Mouse (Mus musculus): Measurements from ENCODE around the gene Ifna4. TPM values are rescaled to one million over a fixed set of nuclear protein-coding genes. Genes with fewer than 3 reads are reported as not detected.

The Ifna4 gene
- polyA plus RNA-seq, 1 experiment from 2014 or later, result not detected

GRCm38 (mm10) chr4:88875435-88876095 lies 33.9 kb downstream of the Ifna4 start:
- 0 out of 2 replicates have a peak, but pooled peaks cover 5% of the 10 kb centered on the region for H3K27me3 ChIP-seq (replicated peaks; ENCODE audit: control insufficient read depth, insufficient read depth, low read length)
- H3K9ac ChIP-seq (ENCODE audit: low read depth, low read length), result no peak overlapping the region
- DNase-seq (ENCODE audit: low spot score) (no peak), ATAC-seq (ENCODE audit: low read depth) (no peak)
- no peak overlapping the region for H3K27ac ChIP-seq (replicated peaks; ENCODE audit: low read depth, low read length)
- H3K4me3 ChIP-seq (ENCODE audit: low read depth, low read length), result no peak overlapping the region
- H3K9me3 ChIP-seq (ENCODE audit: control insufficient read depth, low read length), result no peaks in the 10 kb centered on the region
- no peak overlapping the region for H3K4me2 ChIP-seq (ENCODE audit: low read depth, low read length)
- no peaks in the 10 kb centered on the region for H3K36me3 ChIP-seq (ENCODE audit: control insufficient read depth, insufficient read depth, low read length)
- 62% methylated on average over 4 of the region's 4 CpGs for WGBS
- 0 out of 2 replicates have a peak, but pooled peaks cover 3% of the 10 kb centered on the region for H3K4me1 ChIP-seq (ENCODE audit: control insufficient read depth, insufficient read depth, low read length)

GRCm38 (mm10) chr4:88876520-88876919 lies 34.9 kb downstream of the Ifna4 start:
- Histone ChIP-seq H3K36me3 (ENCODE audit: control insufficient read depth, insufficient read depth, low read length) (no peaks in the 10 kb centered on the region), H3K27ac (replicated peaks; ENCODE audit: low read depth, low read length) (no peak overlapping the region), H3K4me1 (ENCODE audit: control insufficient read depth, insufficient read depth, low read length) (0 out of 2 replicates have a peak, but pooled peaks cover 3% of the 10 kb centered on the region), H3K4me3 (ENCODE audit: low read depth, low read length) (no peak overlapping the region), H3K27me3 (replicated peaks; ENCODE audit: control insufficient read depth, insufficient read depth, low read length) (0 out of 2 replicates have a peak, but pooled peaks cover 4% of the 10 kb centered on the region), H3K4me2 (ENCODE audit: low read depth, low read length) (no peak overlapping the region), H3K9me3 (ENCODE audit: control insufficient read depth, low read length) (no peaks in the 10 kb centered on the region), H3K9ac (ENCODE audit: low read depth, low read length) (no peak overlapping the region)
- no peak for DNase-seq (ENCODE audit: low spot score)
- no peak for ATAC-seq (ENCODE audit: low read depth)
- WGBS, result 75% methylated on average over 4 of the region's 4 CpGs

GRCm38 (mm10) chr4:88878246-88878645 lies 36.6 kb downstream of the Ifna4 start:
- Histone ChIP-seq H3K36me3 (ENCODE audit: control insufficient read depth, insufficient read depth, low read length) (no peaks in the 10 kb centered on the region), H3K4me2 (ENCODE audit: low read depth, low read length) (no peak overlapping the region), H3K4me1 (ENCODE audit: control insufficient read depth, insufficient read depth, low read length) (0 out of 2 replicates have a peak, but pooled peaks cover 3% of the 10 kb centered on the region), H3K27me3 (replicated peaks; ENCODE audit: control insufficient read depth, insufficient read depth, low read length) (no peaks in the 10 kb centered on the region), H3K9me3 (ENCODE audit: control insufficient read depth, low read length) (no peaks in the 10 kb centered on the region), H3K27ac (replicated peaks; ENCODE audit: low read depth, low read length) (no peak overlapping the region), H3K9ac (ENCODE audit: low read depth, low read length) (no peak overlapping the region), H3K4me3 (ENCODE audit: low read depth, low read length) (no peak overlapping the region)
- ATAC-seq (ENCODE audit: low read depth) (no peak), DNase-seq (ENCODE audit: low spot score) (no peak)
- 43% methylated on average over 10 of the region's 10 CpGs for WGBS

- Histone ChIP-seq H3K27ac (replicated peaks; ENCODE audit: low read depth, low read length) (no peak overlapping the region), H3K27me3 (replicated peaks; ENCODE audit: control insufficient read depth, insufficient read depth, low read length) (no peaks in the 10 kb centered on the region), H3K36me3 (ENCODE audit: control insufficient read depth, insufficient read depth, low read length) (no peaks in the 10 kb centered on the region), H3K9ac (ENCODE audit: low read depth, low read length) (no peak overlapping the region), H3K9me3 (ENCODE audit: control insufficient read depth, low read length) (no peaks in the 10 kb centered on the region), H3K4me1 (ENCODE audit: control insufficient read depth, insufficient read depth, low read length) (0 out of 2 replicates have a peak, but pooled peaks cover 3% of the 10 kb centered on the region), H3K4me3 (ENCODE audit: low read depth, low read length) (no peak overlapping the region), H3K4me2 (ENCODE audit: low read depth, low read length) (no peak overlapping the region)
- DNase-seq (ENCODE audit: low spot score) (no peak), ATAC-seq (ENCODE audit: low read depth) (no peak)
- WGBS, result 73% methylated on average over 4 of the region's 4 CpGs
These were observed 37.1 kb downstream of the Ifna4 start for GRCm38 (mm10) chr4:88878772-88879171.

GRCm38 (mm10) chr4:88880101-88880500 lies 38.4 kb downstream of the Ifna4 start, which contains the start of gene Ifne:
Gene Ifne (minus strand): TSS chr4:88880201.
- Histone ChIP-seq H3K4me3 (ENCODE audit: low read depth, low read length) (no peak within 1 kb of the TSS), H3K27ac (replicated peaks; ENCODE audit: low read depth, low read length) (no peak within 1 kb of the TSS)

GRCm38 (mm10) chr4:88888236-88888635 lies 46.6 kb downstream of the Ifna4 start:
- Histone ChIP-seq H3K9ac (ENCODE audit: low read depth, low read length) (no peak overlapping the region), H3K4me3 (ENCODE audit: low read depth, low read length) (no peak overlapping the region), H3K27me3 (replicated peaks; ENCODE audit: control insufficient read depth, insufficient read depth, low read length) (no peaks in the 10 kb centered on the region), H3K27ac (replicated peaks; ENCODE audit: low read depth, low read length) (no peak overlapping the region), H3K9me3 (ENCODE audit: control insufficient read depth, low read length) (no peaks in the 10 kb centered on the region), H3K4me2 (ENCODE audit: low read depth, low read length) (no peak overlapping the region), H3K4me1 (ENCODE audit: control insufficient read depth, insufficient read depth, low read length) (no peaks in the 10 kb centered on the region), H3K36me3 (ENCODE audit: control insufficient read depth, insufficient read depth, low read length) (no peaks in the 10 kb centered on the region)
- ATAC-seq (ENCODE audit: low read depth) (no peak), DNase-seq (ENCODE audit: low spot score) (no peak)

More at GRCm38 (mm10) chr4:88880101-88880500, 38.4 kb downstream of the Ifna4 start, which contains the start of gene Ifne:
- H3K9me3 ChIP-seq (ENCODE audit: control insufficient read depth, low read length), result no peaks in the 10 kb centered on the region
- H3K36me3 ChIP-seq (ENCODE audit: control insufficient read depth, insufficient read depth, low read length), result no peaks in the 10 kb centered on the region
- H3K4me2 ChIP-seq (ENCODE audit: low read depth, low read length), result no peak within 1 kb of the TSS
- no peak for ATAC-seq (ENCODE audit: low read depth)
- H3K4me1 ChIP-seq (ENCODE audit: control insufficient read depth, insufficient read depth, low read length), result 0 out of 2 replicates have a peak, but pooled peaks cover 3% of the 10 kb centered on the region
- WGBS, result 86% methylated on average over 8 of the region's 8 CpGs
- H3K9ac ChIP-seq (ENCODE audit: low read depth, low read length), result no peak within 1 kb of the TSS
- H3K27me3 ChIP-seq (replicated peaks; ENCODE audit: control insufficient read depth, insufficient read depth, low read length), result no peaks in the 10 kb centered on the region
- DNase-seq (ENCODE audit: low spot score), result no peak

Other genes starting within 250 kb of the Ifna4 start
- not detected in 2 replicates for gene Ifna9, start 249.5 kb upstream of the Ifna4 start, polyA plus RNA-seq (2014; fragmentation: Nextera tagmentation; extraction: Ambion mirVana)
- gene Ifna12, start 238.5 kb upstream of the Ifna4 start, polyA plus RNA-seq (2014; fragmentation: Nextera tagmentation; extraction: Ambion mirVana), result not detected in 2 replicates
- gene C87499, start 207.4 kb upstream of the Ifna4 start, polyA plus RNA-seq (2014; fragmentation: Nextera tagmentation; extraction: Ambion mirVana), result not detected in 2 replicates
- gene Ifna13, start 197.4 kb upstream of the Ifna4 start, polyA plus RNA-seq (2014; fragmentation: Nextera tagmentation; extraction: Ambion mirVana), result not detected in 2 replicates
- not detected in 2 replicates for gene Ifna16, start 164.9 kb upstream of the Ifna4 start, polyA plus RNA-seq (2014; fragmentation: Nextera tagmentation; extraction: Ambion mirVana)
- gene Ifna2, start 157.9 kb upstream of the Ifna4 start, polyA plus RNA-seq (2014; fragmentation: Nextera tagmentation; extraction: Ambion mirVana), result not detected in 2 replicates
- gene Ifnab, start 150.5 kb upstream of the Ifna4 start, polyA plus RNA-seq (2014; fragmentation: Nextera tagmentation; extraction: Ambion mirVana), result not detected in 2 replicates
- 1.2 and 2.0 TPM in 2 replicates for gene Gm26566, start 120.1 kb upstream of the Ifna4 start, polyA plus RNA-seq (2014; fragmentation: Nextera tagmentation; extraction: Ambion mirVana)
- gene Klhl9, start 119.4 kb upstream of the Ifna4 start, polyA plus RNA-seq (2014; fragmentation: Nextera tagmentation; extraction: Ambion mirVana), result 126 and 129 TPM in 2 replicates
- gene Gm13271, start 87.0 kb upstream of the Ifna4 start, polyA plus RNA-seq (2014; fragmentation: Nextera tagmentation; extraction: Ambion mirVana), result not detected in 2 replicates
- 0.17 and 0.28 TPM in 2 replicates for gene Gm13283, start 81.7 kb upstream of the Ifna4 start, polyA plus RNA-seq (2014; fragmentation: Nextera tagmentation; extraction: Ambion mirVana)
- gene Gm13290, start 68.0 kb upstream of the Ifna4 start, polyA plus RNA-seq (2014; fragmentation: Nextera tagmentation; extraction: Ambion mirVana), result 0.48 TPM in 1 of 2 replicates, not detected in the other
- not detected in 2 replicates for gene Gm13289, start 64.9 kb upstream of the Ifna4 start, polyA plus RNA-seq (2014; fragmentation: Nextera tagmentation; extraction: Ambion mirVana)
- gene Gm13272, start 62.0 kb upstream of the Ifna4 start, polyA plus RNA-seq (2014; fragmentation: Nextera tagmentation; extraction: Ambion mirVana), result not detected in 2 replicates
- 0.16 and 0.31 TPM in 2 replicates for gene Ifnz, start 59.7 kb upstream of the Ifna4 start, polyA plus RNA-seq (2014; fragmentation: Nextera tagmentation; extraction: Ambion mirVana)
- gene Gm13276, start 56.2 kb upstream of the Ifna4 start, polyA plus RNA-seq (2014; fragmentation: Nextera tagmentation; extraction: Ambion mirVana), result not detected in 2 replicates
- gene Gm13277, start 53.2 kb upstream of the Ifna4 start, polyA plus RNA-seq (2014; fragmentation: Nextera tagmentation; extraction: Ambion mirVana), result not detected in 2 replicates
- not detected in 2 replicates for gene Gm13278, start 50.3 kb upstream of the Ifna4 start, polyA plus RNA-seq (2014; fragmentation: Nextera tagmentation; extraction: Ambion mirVana)
- gene Gm13275, start 47.4 kb upstream of the Ifna4 start, polyA plus RNA-seq (2014; fragmentation: Nextera tagmentation; extraction: Ambion mirVana), result not detected in 2 replicates
- gene Gm13279, start 44.5 kb upstream of the Ifna4 start, polyA plus RNA-seq (2014; fragmentation: Nextera tagmentation; extraction: Ambion mirVana), result not detected in 2 replicates
- gene Gm13285, start 42.2 kb upstream of the Ifna4 start, polyA plus RNA-seq (2014; fragmentation: Nextera tagmentation; extraction: Ambion mirVana), result 0.67 and 0.74 TPM in 2 replicates
- gene Gm13287, start 38.6 kb upstream of the Ifna4 start, polyA plus RNA-seq (2014; fragmentation: Nextera tagmentation; extraction: Ambion mirVana), result 0.54 TPM in 1 of 2 replicates, not detected in the other
- gene Gm13288, start 36.3 kb upstream of the Ifna4 start, polyA plus RNA-seq (2014; fragmentation: Nextera tagmentation; extraction: Ambion mirVana), result 0.21 TPM in 1 of 2 replicates, not detected in the other
- gene Ifna7, start 25.6 kb upstream of the Ifna4 start, polyA plus RNA-seq (2014; fragmentation: Nextera tagmentation; extraction: Ambion mirVana), result not detected in 2 replicates
- gene Ifna11, start 21.9 kb upstream of the Ifna4 start, polyA plus RNA-seq (2014; fragmentation: Nextera tagmentation; extraction: Ambion mirVana), result not detected in 2 replicates
- gene Ifna6, start 14.4 kb upstream of the Ifna4 start, polyA plus RNA-seq (2014; fragmentation: Nextera tagmentation; extraction: Ambion mirVana), result not detected in 2 replicates
- gene Ifna5, start 6.3 kb upstream of the Ifna4 start, polyA plus RNA-seq (2014; fragmentation: Nextera tagmentation; extraction: Ambion mirVana), result not detected in 2 replicates
- gene Ifna1, start 8.2 kb downstream of the Ifna4 start, polyA plus RNA-seq (2014; fragmentation: Nextera tagmentation; extraction: Ambion mirVana), result not detected in 2 replicates
- gene Ifne, start 38.3 kb downstream of the Ifna4 start, polyA plus RNA-seq (2014; fragmentation: Nextera tagmentation; extraction: Ambion mirVana), result not detected in 2 replicates

Measured in embryonic facial prominence, embryonic 14.5 days (tissue).